Mouse (Mus musculus) small intestine, adult 2 months (tissue): ENCODE measurements around the gene Olfr481. TPM values are rescaled to one million over a fixed set of nuclear protein-coding genes. Genes with fewer than 3 reads are reported as not detected.

Source experiments
- H3K27ac ChIP-seq: fragments of 200-500 bp; 2 replicates; pipeline ENCODE4 v1.5.1; 2012; ENCODE audit warnings: low read depth, low read length, control low read depth, inconsistent platforms; ENCODE audit not compliant: insufficient read depth
- H3K27me3 ChIP-seq: fragments of 200-500 bp; 2 replicates; pipeline ENCODE4 v1.6.1; 2012; ENCODE audit warnings: mild to moderate bottlenecking, moderate library complexity, low read length, inconsistent platforms; ENCODE audit not compliant: control insufficient read depth, insufficient read depth
- H3K36me3 ChIP-seq: fragments of 200-500 bp; 2 replicates; pipeline ENCODE4 v1.6.1; 2012; ENCODE audit warnings: mild to moderate bottlenecking, low read length, control low read depth, inconsistent platforms; ENCODE audit not compliant: control insufficient read depth, insufficient read depth
- H3K4me1 ChIP-seq: fragments of 200-500 bp; 2 replicates; pipeline ENCODE4 v1.6.1; 2012; ENCODE audit warnings: low read length, inconsistent platforms, mixed read lengths; ENCODE audit not compliant: control insufficient read depth, insufficient read depth, insufficient read length
- H3K4me3 ChIP-seq: fragments of 200-500 bp; 2 replicates; pipeline ENCODE4 v1.5.1; 2012; ENCODE audit warnings: low read depth, mild to moderate bottlenecking, control low read depth, inconsistent platforms, low read length, moderate library complexity
- CTCF ChIP-seq: fragments of 200-500 bp; IDR thresholded peaks from 2 replicates; pipeline ENCODE4 v1.5.1; 2012; ENCODE audit warnings: low read depth, mild to moderate bottlenecking, control low read depth, inconsistent platforms, low read length, moderate library complexity, mixed read lengths; ENCODE audit not compliant: insufficient replicate concordance, insufficient read length; ENCODE audit errors: extremely low read depth
- POLR2A ChIP-seq: fragments of 200-500 bp; IDR thresholded peaks from 2 replicates; pipeline ENCODE4 v1.6.1; 2012; ENCODE audit warnings: low read depth, mild to moderate bottlenecking, control low read depth, inconsistent platforms, low read length, moderate library complexity
- polyA plus RNA-seq: library from polyadenylated mRNA; depleted of rRNA; stranded (reverse); fragments of >200 nt; gene quantifications from 2 replicates; pipeline ENCODE4 v1.2.3, GENCODE M21; 2012; rRNA removed

The Olfr481 gene
- polyA plus RNA-seq, 1 experiment, result not detected

- TF ChIP-seq CTCF (no peak), POLR2A (no peak)
- Histone ChIP-seq H3K27ac (no peak within 1 kb of the TSS), H3K4me3 (no peak within 1 kb of the TSS), H3K27me3 (no peaks in the 10 kb centered on the region), H3K36me3 (no peaks in the 10 kb centered on the region), H3K4me1 (no peaks in the 10 kb centered on the region)
Measured at GRCm38 (mm10) chr7:108127349-108127748, 47.7 kb downstream of the Olfr481 start, which contains the start of gene Olfr484. TSS of gene Olfr484 (minus strand) at chr7:108127449.

Other genes starting within 250 kb of the Olfr481 start
- not detected in 2 replicates for gene Olfr470, start 232.4 kb upstream of the Olfr481 start, polyA plus RNA-seq
- not detected in 2 replicates for gene Olfr472, start 182.0 kb upstream of the Olfr481 start, polyA plus RNA-seq
- gene Olfr473, start 149.4 kb upstream of the Olfr481 start, polyA plus RNA-seq, result not detected in 2 replicates
- gene Olfr474, start 125.2 kb upstream of the Olfr481 start, polyA plus RNA-seq, result not detected in 2 replicates
- not detected in 2 replicates for gene Olfr476, start 115.1 kb upstream of the Olfr481 start, polyA plus RNA-seq
- gene Olfr477, start 93.2 kb upstream of the Olfr481 start, polyA plus RNA-seq, result not detected in 2 replicates
- gene Olfr478, start 45.9 kb upstream of the Olfr481 start, polyA plus RNA-seq, result not detected in 2 replicates
- gene Olfr479, start 29.2 kb upstream of the Olfr481 start, polyA plus RNA-seq, result not detected in 2 replicates
- gene Olfr480, start 12.5 kb upstream of the Olfr481 start, polyA plus RNA-seq, result not detected in 2 replicates
- not detected in 2 replicates for gene Olfr482, start 17.7 kb downstream of the Olfr481 start, polyA plus RNA-seq
- gene Olfr483, start 21.0 kb downstream of the Olfr481 start, polyA plus RNA-seq, result not detected in 2 replicates
- gene Olfr484, start 47.6 kb downstream of the Olfr481 start, polyA plus RNA-seq, result not detected in 2 replicates
- gene Olfr485, start 80.0 kb downstream of the Olfr481 start, polyA plus RNA-seq, result not detected in 2 replicates
- not detected in 2 replicates for gene Olfr486, start 92.9 kb downstream of the Olfr481 start, polyA plus RNA-seq
- gene Olfr487, start 134.8 kb downstream of the Olfr481 start, polyA plus RNA-seq, result not detected in 2 replicates
- not detected in 2 replicates for gene Olfr488, start 178.5 kb downstream of the Olfr481 start, polyA plus RNA-seq
- not detected in 2 replicates for gene Olfr490, start 209.1 kb downstream of the Olfr481 start, polyA plus RNA-seq
- gene Olfr491, start 233.6 kb downstream of the Olfr481 start, polyA plus RNA-seq, result not detected in 2 replicates
- gene Olfr492, start 243.8 kb downstream of the Olfr481 start, polyA plus RNA-seq, result not detected in 2 replicates